Mouse (Mus musculus) mouse embryonic stem cell (cell line): ENCODE results near the gene Gm29427.

Experiments
- in situ Hi-C, 2 experiments: fragments of 300-500 bp; cut with MboI; formaldehyde crosslinking; loops; 1 replicate in 1 of 2; 3 replicates in 1 of 2; pipeline ENCODE4 v1.14.3; 2019 to 2020; ENCODE audit warnings: low sequenced_read_pairs in 2 of 2, low pct_unique_long_range_greater_than_20kb in 1 of 2, mixed read lengths in 1 of 2; ENCODE audit not compliant: unreplicated experiment in 1 of 2

The Gm29427 gene

GRCm38 (mm10) chr1:130715561-130716217, at the start of gene Gm29427:
Gene Gm29427 (minus strand): TSS chr1:130715799.
- in situ Hi-C loops, result no loop called here

DNA sequence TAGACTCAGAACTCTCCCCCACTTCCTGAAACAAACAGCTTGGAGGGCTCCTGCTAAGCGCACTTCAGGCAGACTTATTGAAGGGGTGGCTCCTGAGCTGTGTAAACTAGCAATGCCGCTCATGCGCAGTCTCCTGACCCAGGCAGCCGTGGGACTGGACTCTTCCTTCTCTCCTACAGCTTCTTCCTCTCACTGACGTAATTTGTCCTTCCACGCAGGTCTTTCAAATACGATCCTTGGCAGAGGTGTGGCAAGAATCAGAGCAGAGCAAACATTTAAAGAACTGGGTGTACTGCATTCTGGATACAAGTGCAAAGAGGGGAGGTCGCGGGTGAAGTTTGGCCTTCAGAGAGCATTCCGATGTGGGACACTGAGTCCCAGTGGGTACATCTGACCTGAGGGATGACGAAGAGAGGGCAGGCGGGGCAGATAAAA, 48.4 kb upstream of the Gm29427 start:
- in situ Hi-C loops, result no loop called here

- in situ Hi-C loops, result no loop called here
Measured at GRCm38 (mm10) chr1:130762045-130762760, 46.6 kb upstream of the Gm29427 start.

DNA sequence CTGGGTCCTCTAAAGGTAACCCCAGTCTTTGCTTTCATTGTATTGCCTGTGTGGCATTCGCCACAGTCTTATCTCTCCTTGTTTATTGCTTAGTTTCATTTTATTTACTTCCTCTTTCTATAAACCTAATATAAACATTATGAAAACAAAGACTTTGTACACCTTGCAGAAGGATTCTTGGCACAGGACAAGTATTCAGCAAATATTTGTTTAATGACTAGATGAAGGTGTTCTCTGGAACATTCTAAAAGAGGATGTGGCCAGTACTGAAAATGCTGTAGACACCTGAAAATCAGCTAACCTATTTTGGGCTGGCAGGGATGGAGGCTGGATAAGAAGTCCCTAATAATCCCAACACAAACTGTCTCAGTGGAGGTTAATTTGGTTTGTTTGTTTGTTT, 46.0 kb upstream of the Gm29427 start:
- in situ Hi-C loops, result no loop called here

DNA sequence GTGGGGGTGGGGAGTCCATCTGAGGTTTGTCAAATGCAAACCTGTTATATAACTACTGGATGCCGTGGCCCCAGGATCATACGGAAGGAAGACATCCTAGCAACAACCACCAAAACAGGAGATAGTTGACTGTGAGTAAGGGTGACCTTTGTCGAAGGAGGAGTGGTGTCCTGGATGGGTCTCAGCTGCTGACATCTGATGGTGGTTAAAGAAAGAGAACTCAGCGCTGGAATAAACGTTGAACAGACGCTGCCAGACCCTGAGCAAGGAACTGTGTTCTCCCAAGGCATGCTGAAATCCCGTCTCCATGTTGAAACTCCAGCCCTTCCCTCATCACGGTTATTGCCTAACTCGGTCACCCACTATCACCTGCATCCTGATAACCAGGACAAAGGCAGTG, 44.1 kb upstream of the Gm29427 start:
- in situ Hi-C loops, result no loop called here

DNA sequence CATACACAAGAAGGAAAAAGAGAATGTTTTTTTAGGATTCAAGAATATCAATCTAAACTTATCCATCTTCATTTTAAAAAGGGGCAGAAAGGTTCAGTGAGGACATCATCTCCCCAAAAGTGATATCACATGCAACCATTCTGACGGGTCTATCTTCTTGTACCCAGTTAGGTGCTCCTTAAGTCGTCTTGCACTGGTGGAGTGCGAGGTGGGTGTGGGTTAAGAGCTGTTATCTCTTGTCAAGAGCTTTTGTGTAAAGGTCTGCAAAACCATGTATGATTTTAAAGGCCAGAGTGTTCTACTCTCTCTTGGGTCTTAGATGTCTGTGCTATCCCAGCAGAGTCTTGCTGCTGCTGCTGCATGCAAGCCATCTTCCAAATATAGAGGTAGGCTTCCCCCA, 31.2 kb upstream of the Gm29427 start:
- in situ Hi-C loops, result no loop called here

- in situ Hi-C loops, result no loop called here
Measured at GRCm38 (mm10) chr1:130745591-130745990, 30.0 kb upstream of the Gm29427 start.

DNA sequence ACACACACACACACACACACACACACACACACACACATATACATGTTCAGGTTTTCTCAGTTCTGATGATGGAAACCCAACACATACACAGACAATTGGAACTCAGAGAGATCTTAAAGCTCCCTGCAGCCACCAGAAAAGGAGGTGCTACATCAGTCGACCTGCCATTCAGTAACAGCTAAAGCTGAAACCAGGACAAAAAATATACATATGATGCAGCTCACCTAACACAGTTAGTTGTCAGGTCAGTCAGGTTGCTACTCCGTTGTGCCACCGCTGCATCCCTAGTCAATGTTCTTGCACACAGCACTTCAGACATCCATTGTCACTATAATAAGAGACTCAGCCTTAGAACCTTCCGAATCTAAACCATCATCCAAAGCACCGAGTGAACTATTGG, 29.4 kb upstream of the Gm29427 start:
- in situ Hi-C loops, result no loop called here

- in situ Hi-C loops, result no loop called here
Measured at GRCm38 (mm10) chr1:130744217-130744616, 28.6 kb upstream of the Gm29427 start.

DNA sequence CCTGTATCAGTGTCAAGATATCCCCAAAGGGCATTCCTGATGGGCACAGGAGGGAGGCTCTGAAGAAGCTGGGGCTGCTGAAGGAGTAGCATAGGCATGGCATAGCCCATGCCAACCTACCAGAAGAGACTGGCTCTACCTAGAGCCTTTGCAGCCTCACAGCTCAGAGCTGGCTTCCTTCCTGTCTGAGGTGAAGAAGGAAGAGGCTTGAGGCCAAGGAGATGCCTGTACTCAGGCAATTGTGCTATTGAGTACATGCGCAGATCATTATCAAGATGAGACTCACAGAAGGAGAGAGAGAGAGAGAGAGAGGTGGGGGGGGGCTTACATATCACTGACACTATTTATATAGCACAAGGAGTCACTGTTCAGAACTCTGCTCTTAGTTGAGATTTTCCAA, 28.2 kb upstream of the Gm29427 start:
- in situ Hi-C loops, result no loop called here

GRCm38 (mm10) chr1:130742201-130742600, 26.6 kb upstream of the Gm29427 start:
- in situ Hi-C loops, result no loop called here

DNA sequence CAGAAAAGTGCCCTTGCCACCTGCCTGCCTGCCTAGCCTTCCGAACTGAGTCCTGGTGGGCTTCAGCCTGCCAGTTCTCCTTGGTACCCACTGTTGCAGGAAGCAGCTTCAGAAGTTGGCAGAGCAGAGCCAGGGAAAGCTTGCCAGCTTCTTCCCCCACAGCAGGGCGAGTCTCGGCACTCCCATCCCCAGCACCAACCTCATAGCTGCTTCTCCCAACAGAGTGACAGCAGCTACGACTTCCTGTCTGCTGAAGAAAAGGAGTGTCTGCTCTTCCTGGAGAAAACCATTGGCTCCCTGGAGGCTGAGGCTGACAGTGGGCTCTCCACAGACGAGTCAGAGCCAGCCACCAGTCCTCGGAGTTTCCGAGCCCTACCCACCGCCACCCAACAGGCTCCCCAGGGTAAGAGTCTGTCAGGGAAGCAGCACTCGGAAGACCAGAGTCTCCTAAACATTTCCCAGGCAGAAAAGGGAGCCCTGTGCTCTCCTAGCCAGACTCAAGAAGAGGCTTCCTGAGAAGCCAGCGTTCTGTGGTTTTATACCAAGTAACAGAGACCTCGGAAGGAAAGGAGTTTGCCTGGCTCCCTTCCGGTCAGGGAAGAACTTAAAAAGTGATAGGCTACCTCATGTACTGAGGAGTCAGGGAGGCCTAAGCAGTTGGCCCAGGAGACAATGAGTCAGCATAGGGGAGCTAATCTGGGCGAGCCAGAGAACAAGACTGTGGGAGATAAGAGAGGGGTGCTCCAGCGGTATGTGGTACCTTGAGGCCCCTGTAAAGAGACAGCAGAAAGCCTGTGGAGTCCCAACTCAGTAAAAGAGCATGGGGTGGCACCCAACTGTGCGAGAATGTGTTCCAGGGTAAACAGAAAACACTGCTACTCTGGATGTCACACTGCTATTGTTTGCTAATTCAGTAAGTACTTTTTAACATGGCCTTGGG, 25.5 kb upstream of the Gm29427 start:
- in situ Hi-C loops, result no loop called here

GRCm38 (mm10) chr1:130740227-130740648, 24.6 kb upstream of the Gm29427 start:
- in situ Hi-C loops, result no loop called here

GRCm38 (mm10) chr1:130739636-130740035, 24.0 kb upstream of the Gm29427 start:
- in situ Hi-C loops, result no loop called here

DNA sequence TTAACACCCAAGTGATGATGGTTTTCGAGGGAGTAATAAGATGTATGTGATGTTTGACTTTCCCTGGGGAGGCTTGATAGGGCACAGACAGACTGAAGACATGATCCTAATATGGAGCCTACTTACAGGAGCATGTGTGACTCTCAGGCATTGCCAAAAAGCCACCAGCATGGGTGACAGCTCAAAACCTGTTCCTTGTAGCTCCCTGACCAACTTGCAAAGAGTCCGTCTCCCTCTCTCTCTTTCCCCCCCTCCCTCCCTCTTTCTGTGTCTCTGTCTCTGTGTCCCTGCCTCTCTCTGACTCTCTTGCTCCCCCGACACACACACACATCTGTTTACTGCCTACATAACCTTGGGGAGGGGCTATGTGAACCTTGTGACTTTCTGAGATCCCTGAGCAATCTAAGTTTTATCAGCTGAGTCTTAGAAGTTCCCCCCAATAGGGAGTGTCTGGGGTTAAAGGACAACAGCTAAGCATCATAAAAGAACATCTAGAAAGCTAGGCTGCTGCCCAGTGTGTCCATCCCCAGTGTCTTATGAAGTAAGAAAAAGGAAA, 23.0 kb upstream of the Gm29427 start:
- in situ Hi-C loops, result no loop called here

- in situ Hi-C loops, result no loop called here
Measured at GRCm38 (mm10) chr1:130737916-130738315, 22.3 kb upstream of the Gm29427 start.

DNA sequence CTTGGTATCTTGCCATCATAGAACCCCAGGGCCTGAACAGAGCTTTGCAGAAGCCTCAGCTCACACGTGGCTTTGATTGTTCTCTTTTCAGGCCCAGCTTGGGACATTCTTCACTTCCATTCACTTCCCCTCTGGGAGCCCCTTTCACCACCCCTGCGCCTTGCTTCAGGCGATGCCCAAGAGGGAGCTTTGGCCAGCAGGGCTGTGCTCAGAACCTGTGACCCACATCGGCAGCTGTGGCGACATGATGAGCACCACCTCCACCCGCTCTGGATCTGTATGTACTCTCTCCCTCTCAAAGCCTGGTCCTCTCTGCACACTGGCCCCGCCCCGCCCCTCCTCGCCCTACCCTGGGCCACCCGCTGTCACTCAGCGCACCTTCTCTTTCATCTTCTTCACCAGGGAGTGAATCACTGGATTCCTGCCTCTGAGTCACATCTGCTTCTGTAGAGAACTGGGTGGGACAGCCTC, 21.8 kb upstream of the Gm29427 start:
- in situ Hi-C loops, result no loop called here

GRCm38 (mm10) chr1:130734852-130735251, 19.3 kb upstream of the Gm29427 start:
- in situ Hi-C loops, result no loop called here

DNA sequence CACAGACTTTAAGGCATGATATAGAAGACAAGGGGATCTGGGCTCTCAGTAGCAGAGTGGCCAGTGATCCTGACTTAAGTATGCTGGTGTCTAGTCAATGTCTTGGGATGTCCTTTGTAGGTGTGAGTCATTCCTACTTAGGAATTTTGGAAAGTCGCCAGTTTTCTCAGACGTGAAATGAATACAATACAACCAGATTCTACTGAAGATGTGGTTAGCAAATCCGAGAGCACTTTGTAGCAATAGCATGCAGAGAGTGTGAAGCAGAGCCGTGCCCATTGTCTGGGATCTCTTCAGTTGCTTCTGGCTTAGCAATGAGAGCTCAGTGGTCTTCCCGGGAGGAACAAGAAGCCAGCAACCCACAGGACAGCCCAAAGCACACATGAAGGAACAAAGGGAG, 18.9 kb upstream of the Gm29427 start:
- in situ Hi-C loops, result no loop called here
